Mouse (Mus musculus) erythroblast, embryonic 14.5 days (primary cell): ENCODE measurements around the gene Coro7. TPM values are rescaled to one million over a fixed set of nuclear protein-coding genes. Genes with fewer than 3 reads are reported as not detected.

ENCODE experiments used
- H3K27me3 ChIP-seq: 2 replicates; pipeline ENCODE4 v1.6.1; 2012; ENCODE audit warnings: inconsistent platforms; ENCODE audit not compliant: control insufficient read depth
- H3K36me3 ChIP-seq: 2 replicates; pipeline ENCODE4 v1.6.1; 2012; ENCODE audit warnings: mild to moderate bottlenecking, inconsistent platforms; ENCODE audit not compliant: control insufficient read depth
- H3K4me1 ChIP-seq: 2 replicates; pipeline ENCODE4 v1.6.1; 2012; ENCODE audit warnings: inconsistent platforms; ENCODE audit not compliant: control insufficient read depth
- H3K4me3 ChIP-seq: replicated peaks from 2 replicates; pipeline ENCODE3; 2012; ENCODE audit warnings: moderate library complexity, mild to moderate bottlenecking, inconsistent platforms
- H3K9me3 ChIP-seq: 2 replicates; pipeline ENCODE4 v1.6.1; 2012; ENCODE audit warnings: low read length, inconsistent platforms, mixed read lengths; ENCODE audit not compliant: control insufficient read depth
- GATA1 ChIP-seq: IDR thresholded peaks from 2 replicates; pipeline ENCODE4 v1.6.1; 2012; ENCODE audit warnings: low read length, inconsistent platforms, mixed read lengths
- TAL1 ChIP-seq: IDR thresholded peaks from 3 replicates; pipeline ENCODE4 v1.6.1; 2012; ENCODE audit warnings: low read length, inconsistent platforms, mixed read lengths
- polyA plus RNA-seq: library from polyadenylated mRNA; stranded (reverse); fragments of >175 nt; gene quantifications from 2 replicates; pipeline ENCODE4 v1.2.3, GENCODE M21; 2012

The Coro7 gene
- polyA plus RNA-seq, 1 experiment = 1.1 TPM

DNA sequence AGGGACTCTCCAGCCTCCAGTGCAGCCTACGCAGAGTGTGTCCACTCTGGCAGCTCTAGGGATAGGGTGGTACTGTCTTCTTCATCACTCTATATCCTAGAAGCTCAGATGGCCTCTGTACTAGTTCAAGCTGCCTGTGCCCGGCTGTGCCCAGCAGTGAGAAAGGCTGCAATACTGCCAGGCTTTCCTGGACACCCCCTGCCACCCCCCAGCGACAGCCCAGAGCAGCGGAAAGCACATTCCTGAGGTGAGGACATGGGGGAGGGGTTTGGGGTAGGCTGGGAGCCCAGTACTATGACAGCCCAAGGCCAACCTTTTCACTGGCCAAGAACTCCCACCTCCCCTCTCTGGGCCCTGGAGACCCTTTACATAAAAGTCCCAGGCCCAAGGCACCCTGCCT lies 43.8 kb downstream of the Coro7 start:
- Histone ChIP-seq H3K9me3 (no peaks in the 10 kb centered on the region), H3K36me3 (peaks cover 41% of the 10 kb centered on the region), H3K4me1 (peaks cover 44% of the 10 kb centered on the region), H3K27me3 (no peaks in the 10 kb centered on the region), H3K4me3 (no peak overlapping the region)
- TF ChIP-seq GATA1 (no peak), TAL1 (no peak)

DNA sequence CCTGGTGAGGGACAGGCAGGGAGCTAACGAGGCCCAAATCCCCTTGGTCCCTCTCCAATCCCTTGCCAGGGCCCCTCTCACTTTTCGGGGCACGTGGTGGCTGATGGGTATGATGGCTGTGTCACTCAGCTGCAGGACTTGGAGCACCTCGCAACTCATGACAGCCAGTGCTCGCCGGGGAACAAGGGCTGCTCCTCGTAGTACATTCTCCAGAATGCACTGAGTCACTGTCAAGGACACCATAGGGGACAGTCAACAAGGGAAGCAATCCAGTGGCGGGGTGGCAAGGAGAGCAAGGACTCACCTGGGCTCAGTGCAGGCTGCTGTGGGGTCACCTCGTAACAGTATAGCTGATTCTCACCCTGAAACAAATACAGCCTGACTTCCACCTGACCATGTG lies 44.9 kb downstream of the Coro7 start:
- Histone ChIP-seq H3K27me3 (no peaks in the 10 kb centered on the region), H3K9me3 (no peaks in the 10 kb centered on the region), H3K36me3 (peaks cover 44% of the 10 kb centered on the region), H3K4me1 (peaks cover 33% of the 10 kb centered on the region), H3K4me3 (no peak overlapping the region)
- TF ChIP-seq TAL1 = no peak
- TF ChIP-seq GATA1 = no peak

DNA sequence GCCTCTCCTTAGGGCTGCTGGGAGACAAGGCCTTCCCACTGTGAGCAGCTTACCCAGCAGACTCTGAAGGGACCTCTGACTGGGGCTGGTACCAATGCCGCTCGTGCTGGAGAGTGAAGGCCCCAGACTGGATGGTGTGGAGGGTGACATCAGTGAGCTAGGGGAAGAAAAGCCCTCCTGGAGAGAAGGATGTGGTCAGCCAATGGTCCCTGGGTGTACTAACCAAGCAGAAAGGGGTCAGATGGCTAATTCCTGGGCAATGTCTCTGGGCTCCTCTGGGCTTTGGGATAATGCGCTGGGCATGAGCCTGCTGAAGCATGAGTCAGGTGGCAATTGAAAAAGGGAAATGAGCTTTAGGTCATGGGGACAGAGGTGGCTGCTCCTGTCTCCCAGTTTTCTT lies 45.9 kb downstream of the Coro7 start:
- H3K36me3 ChIP-seq = peaks cover 44% of the 10 kb centered on the region

DNA sequence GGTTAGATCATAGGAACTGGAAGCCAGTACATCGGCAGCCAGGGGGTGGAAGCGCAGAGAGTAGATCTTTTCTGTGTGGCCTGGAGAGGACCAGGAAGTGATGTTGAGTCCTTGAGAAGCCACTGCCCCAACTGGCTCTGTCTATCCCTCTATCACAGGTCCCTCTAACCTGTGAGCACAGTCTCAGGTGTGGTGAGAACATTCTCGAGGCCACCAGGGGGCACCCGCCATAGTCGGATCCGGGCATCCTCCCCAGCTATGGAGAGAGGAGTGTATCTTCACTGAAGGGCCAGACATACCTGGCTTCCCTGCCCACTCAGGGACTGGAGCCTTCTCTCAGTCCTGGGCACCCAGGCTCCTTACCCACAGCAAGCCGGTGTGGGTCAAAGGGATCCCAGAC lies 47.5 kb downstream of the Coro7 start:
- Histone ChIP-seq H3K4me1 (peaks cover 24% of the 10 kb centered on the region), H3K9me3 (no peaks in the 10 kb centered on the region), H3K4me3 (no peak overlapping the region), H3K27me3 (no peaks in the 10 kb centered on the region), H3K36me3 (peaks cover 49% of the 10 kb centered on the region)
- no peak for TF ChIP-seq GATA1
- TF ChIP-seq TAL1 = no peak

More for the DNA sequence above, 45.9 kb downstream of the Coro7 start:
- H3K4me1 ChIP-seq = peaks cover 24% of the 10 kb centered on the region
- no peaks in the 10 kb centered on the region for H3K27me3 ChIP-seq
- no peaks in the 10 kb centered on the region for H3K9me3 ChIP-seq
- H3K4me3 ChIP-seq = no peak overlapping the region
- TF ChIP-seq TAL1 (no peak), GATA1 (no peak)

DNA sequence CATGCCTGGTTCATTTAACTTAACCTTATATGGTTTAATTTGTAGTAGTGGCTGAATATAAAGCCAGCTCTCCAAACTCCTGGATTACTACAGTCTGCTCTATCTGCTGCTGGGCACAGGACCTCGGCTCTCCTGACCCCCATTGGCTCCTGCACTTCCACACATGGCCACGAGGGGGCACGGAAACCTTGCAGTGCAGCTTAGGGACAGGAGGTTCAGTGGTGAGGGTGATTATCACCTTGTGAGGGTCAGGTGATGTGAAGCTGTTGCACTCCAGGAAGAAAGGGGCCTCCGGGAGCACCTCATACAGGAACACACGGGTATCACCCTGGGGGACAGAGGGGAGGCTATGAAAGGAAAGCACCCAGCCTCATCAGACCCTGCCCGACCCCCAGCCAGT lies 49.6 kb downstream of the Coro7 start:
- TF ChIP-seq TAL1 (no peak), GATA1 (no peak)
- H3K4me3 ChIP-seq = no peak overlapping the region
- H3K36me3 ChIP-seq = peaks cover 53% of the 10 kb centered on the region
- H3K4me1 ChIP-seq = peaks cover 15% of the 10 kb centered on the region
- no peaks in the 10 kb centered on the region for H3K27me3 ChIP-seq
- H3K9me3 ChIP-seq = no peaks in the 10 kb centered on the region

DNA sequence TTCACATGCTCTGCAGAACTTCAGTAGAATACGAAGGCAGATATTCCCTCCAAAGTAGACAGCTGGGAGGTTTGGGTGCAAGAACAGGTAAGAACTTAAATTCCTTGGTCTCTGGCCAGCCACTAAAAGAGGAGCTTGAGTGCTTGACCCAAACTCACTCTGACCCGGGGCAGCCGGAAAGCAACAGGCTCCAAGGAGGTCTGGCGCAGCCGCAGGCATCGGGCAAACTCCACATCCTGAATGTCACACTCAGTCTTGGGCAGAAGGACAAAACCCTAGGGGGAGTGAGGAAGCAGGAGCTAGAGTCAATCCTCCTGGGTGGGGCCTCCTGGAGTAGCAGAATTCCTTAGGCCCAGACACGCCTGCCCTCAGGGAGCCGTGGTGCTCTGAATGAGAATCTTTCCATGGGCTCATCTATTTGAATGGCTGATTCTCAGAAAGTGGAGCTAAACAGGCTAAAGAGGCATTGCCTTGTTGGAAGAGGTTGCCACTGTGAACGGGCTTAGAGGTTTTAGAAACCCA lies 50.6 kb downstream of the Coro7 start:
- Histone ChIP-seq H3K9me3 (no peaks in the 10 kb centered on the region), H3K36me3 (peaks cover 43% of the 10 kb centered on the region), H3K4me1 (peaks cover 24% of the 10 kb centered on the region), H3K4me3 (no peak overlapping the region), H3K27me3 (no peaks in the 10 kb centered on the region)
- TF ChIP-seq TAL1 = no peak
- no peak for TF ChIP-seq GATA1

DNA sequence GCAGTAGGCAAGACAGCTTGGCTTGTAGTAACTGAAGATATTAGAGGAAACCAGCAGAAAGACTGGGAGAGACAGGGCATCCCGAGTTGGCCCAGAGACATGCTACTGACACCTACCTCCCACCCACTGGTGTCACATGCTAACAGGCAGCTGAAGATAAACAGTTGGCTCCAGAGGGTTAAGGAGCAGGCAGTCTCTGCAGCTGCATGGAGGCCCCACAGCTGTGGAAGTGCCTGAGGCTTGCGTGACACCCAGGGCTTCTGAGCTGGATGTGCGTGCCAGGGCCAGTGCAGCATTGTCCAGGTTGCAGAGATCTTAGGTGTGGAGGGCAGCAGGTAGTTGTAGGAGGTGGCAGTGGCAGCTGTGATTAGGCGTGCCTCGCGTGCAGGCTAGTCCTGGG lies 52.5 kb downstream of the Coro7 start:
- Histone ChIP-seq H3K9me3 (no peaks in the 10 kb centered on the region), H3K27me3 (no peaks in the 10 kb centered on the region), H3K4me1 (peaks cover 41% of the 10 kb centered on the region), H3K36me3 (peaks cover 36% of the 10 kb centered on the region), H3K4me3 (no peak overlapping the region)
- TF ChIP-seq GATA1 = no peak

DNA sequence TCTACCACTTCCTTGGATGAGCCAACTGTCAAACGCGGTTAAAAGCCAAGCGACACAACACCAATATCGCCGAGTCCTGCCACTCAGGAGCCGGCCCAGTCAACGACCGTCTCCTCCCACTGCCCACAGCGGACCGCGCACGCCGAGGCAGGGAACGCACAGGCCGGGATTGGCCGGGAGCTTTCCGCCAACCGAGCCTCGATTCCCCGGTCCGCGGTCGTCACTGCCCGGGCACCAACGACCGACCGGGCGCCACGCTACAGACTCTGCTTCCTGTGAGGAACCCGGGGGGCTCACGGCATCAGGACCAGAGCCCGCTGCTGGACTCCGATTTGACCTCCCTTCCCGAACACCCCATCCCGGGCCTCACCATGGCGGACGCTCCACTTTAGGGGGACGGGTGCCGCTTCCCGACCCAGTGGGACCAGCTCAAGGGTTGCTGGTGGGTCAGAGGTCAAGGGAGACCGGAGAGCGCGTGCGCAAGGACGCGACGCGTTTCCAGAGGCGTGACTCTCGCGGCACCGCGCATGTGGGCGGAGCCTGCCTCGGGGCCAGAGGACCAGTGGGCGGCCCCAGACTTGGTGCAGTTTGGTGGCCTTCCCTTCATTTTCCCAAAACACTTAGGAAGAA lies 55.0 kb downstream of the Coro7 start, which contains the start of gene Pam16:
TSS of gene Pam16 (minus strand) at position 508 of the 630 bp plus-strand sequence.
- Histone ChIP-seq H3K36me3 (peaks cover 36% of the 10 kb centered on the region), H3K4me1 (peaks cover 52% of the 10 kb centered on the region), H3K4me3 (peak within 1 kb of the TSS; percentile 81), H3K27me3 (no peaks in the 10 kb centered on the region), H3K9me3 (no peaks in the 10 kb centered on the region)
- TF ChIP-seq TAL1 = no peak
- TF ChIP-seq GATA1 = no peak

DNA sequence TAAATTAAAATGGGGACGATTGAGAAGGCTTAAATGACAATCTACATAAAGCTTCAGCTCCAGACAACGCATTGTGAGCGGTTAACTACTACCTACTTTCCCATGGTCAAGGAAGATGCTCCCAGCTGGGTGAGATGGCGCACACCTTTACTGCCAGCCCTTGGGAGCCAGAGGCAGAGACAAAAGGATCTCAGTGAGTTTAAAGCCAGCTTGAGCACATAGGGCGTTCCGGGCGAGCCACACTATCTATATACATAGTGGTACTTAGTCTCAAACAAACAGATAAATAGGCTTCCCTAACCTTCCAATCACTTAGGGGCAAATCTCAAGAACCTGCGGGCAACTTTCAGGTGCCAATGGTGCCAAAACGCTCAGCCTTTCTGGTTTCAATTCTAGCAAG lies 55.5 kb downstream of the Coro7 start:
- TF ChIP-seq GATA1 = no peak
- TF ChIP-seq TAL1 = no peak
- peaks cover 37% of the 10 kb centered on the region for H3K36me3 ChIP-seq
- H3K4me3 ChIP-seq = peak overlapping the region; percentile 81
- no peaks in the 10 kb centered on the region for H3K9me3 ChIP-seq
- H3K27me3 ChIP-seq = no peaks in the 10 kb centered on the region
- H3K4me1 ChIP-seq = peaks cover 52% of the 10 kb centered on the region

DNA sequence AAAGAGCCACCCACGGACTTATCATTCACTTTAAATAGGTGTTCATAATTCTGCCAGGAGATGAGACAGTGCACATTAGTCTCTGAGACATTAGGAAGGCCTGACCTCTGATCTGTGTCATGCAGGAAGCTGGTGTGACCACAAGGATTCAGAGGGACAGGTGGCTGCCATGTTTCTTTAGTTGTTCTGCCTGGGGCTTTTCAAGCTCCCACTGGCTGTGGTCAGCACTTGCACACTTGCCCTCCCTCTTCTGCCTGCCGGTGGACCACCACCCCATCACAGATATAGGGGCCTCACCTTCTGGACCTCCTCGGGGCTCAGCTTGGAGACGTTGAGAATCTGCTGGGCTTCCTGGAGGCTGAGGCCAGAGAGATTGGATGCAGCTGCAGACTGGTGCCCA lies 62.7 kb downstream of the Coro7 start:
- peaks cover 75% of the 10 kb centered on the region for H3K36me3 ChIP-seq
- H3K4me3 ChIP-seq = no peak overlapping the region
- H3K9me3 ChIP-seq = no peaks in the 10 kb centered on the region
- TF ChIP-seq TAL1 (no peak), GATA1 (no peak)
- peaks cover 8% of the 10 kb centered on the region for H3K4me1 ChIP-seq
- H3K27me3 ChIP-seq = no peaks in the 10 kb centered on the region
